Mouse (Mus musculus): ENCODE results near the gene Grid1.

DNA sequence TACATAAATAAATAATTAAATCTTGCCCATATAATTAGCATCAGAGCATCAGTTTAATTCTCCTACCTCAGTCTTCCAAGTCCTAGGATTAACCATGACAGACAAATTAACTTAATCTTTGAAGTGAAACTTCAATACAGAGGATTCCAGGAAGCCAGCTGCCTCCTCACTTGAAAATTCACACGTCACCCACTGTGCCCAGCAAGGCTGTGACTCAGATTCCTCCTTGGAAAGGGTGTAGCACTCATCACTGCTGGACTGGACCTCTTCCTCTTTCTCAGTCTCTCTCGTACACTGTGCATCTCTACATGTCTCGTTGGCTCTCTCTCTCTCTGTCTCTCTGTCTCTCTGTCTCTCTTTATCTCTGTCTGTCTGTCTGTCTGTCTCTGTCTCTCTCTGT, 153.0 kb downstream of the Grid1 start:
- no peak for TF ChIP-seq CTCF (conservative IDR thresholded peaks at IDR 0.05; ENCODE audit: insufficient read depth, insufficient read length, low read depth, low read length)
- no peak for TF ChIP-seq POLR2A (IDR thresholded peaks at IDR 0.05; ENCODE audit: low read depth, low read length)

All from kidney, adult 2 months (tissue).